Mouse (Mus musculus) cerebellum, adult 2 months (tissue): ENCODE measurements around the gene Asb16. TPM values are rescaled to one million over a fixed set of nuclear protein-coding genes. Genes with fewer than 3 reads are reported as not detected.

Experiments used
- DNase-seq, 2 experiments: peaks; one replicate each; pipeline ENCODE4 v3.0.0; 2021
- H3K27ac ChIP-seq: fragments of 200-500 bp; 2 replicates; pipeline ENCODE4 v1.5.1; 2012; ENCODE audit warnings: low read length, control low read depth, inconsistent platforms; ENCODE audit not compliant: insufficient read depth
- H3K27me3 ChIP-seq: fragments of 200-500 bp; 2 replicates; pipeline ENCODE4 v1.6.1; 2012; ENCODE audit warnings: inconsistent platforms, mild to moderate bottlenecking, low read length, moderate library complexity; ENCODE audit not compliant: control insufficient read depth, insufficient read depth
- H3K4me1 ChIP-seq: fragments of 200-500 bp; 2 replicates; pipeline ENCODE4 v1.6.1; 2011; ENCODE audit warnings: low read length; ENCODE audit not compliant: control insufficient read depth, insufficient read depth
- H3K4me3 ChIP-seq: fragments of 200-500 bp; replicated peaks from 2 replicates; pipeline ENCODE3; 2011; ENCODE audit warnings: mild to moderate bottlenecking, low read depth, low read length, control low read depth; ENCODE audit not compliant: insufficient read depth
- CTCF ChIP-seq: fragments of 200-500 bp; IDR thresholded peaks from 2 replicates; pipeline ENCODE4 v1.5.1; 2011; ENCODE audit warnings: low read depth, mild to moderate bottlenecking, control low read depth, low read length, moderate library complexity, borderline replicate concordance; ENCODE audit not compliant: insufficient read depth
- POLR2A ChIP-seq: fragments of 200-500 bp; IDR thresholded peaks from 2 replicates; pipeline ENCODE4 v1.6.1; 2011; ENCODE audit warnings: low read length, control low read depth, borderline replicate concordance; ENCODE audit not compliant: insufficient read depth
- WGBS: fragments of 180-500 bp; shearing (Covaris S2); methylation state at CpG from one replicate; pipeline ENCODE4 v1.1.7; 2018; 5-methylcytosine and 5-hydroxymethylcytosine counted together
- polyA plus RNA-seq: library from polyadenylated mRNA; depleted of rRNA; stranded (reverse); fragments of >200 nt; gene quantifications from 2 replicates; pipeline ENCODE4 v1.2.3, GENCODE M21; 2012

The Asb16 gene
- polyA plus RNA-seq, 1 experiment, result 4.0 TPM

GRCm38 (mm10) chr11:102291051-102291535 lies 22.6 kb downstream of the Asb16 start:
- Histone ChIP-seq H3K4me1 (peaks cover 11% of the 10 kb centered on the region; the same call in 1 of the 2 replicates), H3K27me3 (no peaks in the 10 kb centered on the region), H3K27ac (no peak overlapping the region), H3K4me3 (no peak overlapping the region)
- 60% methylated on average over 11 of the region's 11 CpGs for WGBS
- DNase-seq, result no peak
- TF ChIP-seq POLR2A, result no peak

DNA sequence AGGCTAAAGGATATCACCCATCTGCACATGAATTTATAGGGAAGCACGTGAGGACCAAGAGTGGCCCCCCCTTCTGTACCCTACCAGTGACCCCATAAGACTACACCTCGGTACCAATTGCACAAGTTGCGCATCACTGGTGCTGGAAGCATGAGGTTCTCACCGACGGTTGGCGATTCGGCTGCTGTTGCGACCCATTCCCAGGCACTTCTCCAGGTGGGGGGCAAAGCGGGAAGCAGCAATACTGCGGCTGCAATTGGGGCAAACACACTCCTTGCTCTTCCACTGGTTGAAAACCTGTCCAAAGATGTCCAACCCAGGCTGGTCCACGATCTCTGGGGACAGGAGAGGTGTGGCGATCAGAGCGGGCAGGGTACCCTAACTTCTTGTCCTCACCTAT lies 25.4 kb downstream of the Asb16 start:
- WGBS, result 90% methylated on average over 13 of the region's 13 CpGs
- Histone ChIP-seq H3K4me3 (no peak overlapping the region), H3K27me3 (no peaks in the 10 kb centered on the region), H3K27ac (no peak overlapping the region), H3K4me1 (peaks cover 11% of the 10 kb centered on the region; the same call in 1 of the 2 replicates)
- DNase-seq, result no peak
- TF ChIP-seq POLR2A (no peak), CTCF (no peak)

- Histone ChIP-seq H3K27me3 (no peaks in the 10 kb centered on the region), H3K4me3 (no peak overlapping the region), H3K27ac (no peak overlapping the region), H3K4me1 (peaks cover 11% of the 10 kb centered on the region; the same call in 1 of the 2 replicates)
- DNase-seq, result no peak
- TF ChIP-seq POLR2A, result no peak
- TF ChIP-seq CTCF, result no peak
- WGBS, result 71% methylated on average over 5 of the region's 5 CpGs
Observed at GRCm38 (mm10) chr11:102294416-102294815, 25.9 kb downstream of the Asb16 start.

GRCm38 (mm10) chr11:102294887-102295597 lies 26.5 kb downstream of the Asb16 start:
- H3K27ac ChIP-seq, result peak overlapping the region; percentile 15
- WGBS, result 10% methylated on average over 12 of the region's 12 CpGs
- DNase-seq, result peak; percentile 51 to 53
- peak overlapping the region; percentile 93 for H3K4me3 ChIP-seq
- TF ChIP-seq POLR2A, result no peak
- TF ChIP-seq CTCF, result peak; percentile 42; the same call in 1 of the 2 replicates
- H3K27me3 ChIP-seq, result no peaks in the 10 kb centered on the region
- peaks cover 11% of the 10 kb centered on the region; the same call in 1 of the 2 replicates for H3K4me1 ChIP-seq

DNA sequence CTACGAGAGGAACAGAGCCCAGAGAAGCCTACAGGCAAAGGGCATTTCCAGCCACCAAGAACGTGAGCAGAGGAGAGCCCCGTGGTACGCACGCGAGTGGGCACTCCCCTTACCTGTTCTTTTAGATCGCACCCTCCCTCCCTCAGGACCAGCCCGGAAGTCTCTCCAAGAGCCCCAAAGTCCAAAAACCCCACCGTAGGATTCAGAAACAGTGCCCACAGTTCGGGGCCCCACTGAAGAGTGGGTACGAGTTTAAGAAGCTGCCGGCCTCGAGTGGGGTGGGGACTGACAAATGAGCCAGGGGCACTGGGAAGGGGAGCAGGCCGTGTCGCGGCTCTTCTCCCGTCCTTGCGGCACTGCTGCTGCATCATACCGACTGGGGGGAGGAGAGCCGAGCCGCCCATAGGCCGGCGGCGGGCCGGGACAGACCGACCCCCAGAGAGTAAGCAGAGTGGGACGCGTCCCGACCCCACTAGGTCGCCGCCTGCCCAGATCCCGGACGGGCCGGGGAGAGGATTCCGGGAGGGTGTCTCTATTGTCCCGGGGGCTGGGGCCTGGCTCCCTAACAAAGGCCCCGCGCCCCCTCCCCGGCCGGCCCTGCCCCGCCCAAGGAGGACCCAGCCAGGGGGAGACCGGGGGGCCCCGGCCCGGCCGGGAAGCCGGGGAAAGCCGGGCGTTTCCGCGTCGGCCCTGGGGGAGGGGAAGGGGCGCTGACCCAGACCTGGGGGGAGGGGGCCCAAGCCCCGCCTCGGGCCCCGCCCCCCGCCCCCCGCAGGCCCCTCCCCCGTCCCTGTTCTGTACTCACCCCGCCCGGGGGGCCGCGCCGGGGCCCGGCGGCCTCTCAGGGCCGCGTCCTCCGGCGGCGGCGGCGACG lies 27.3 kb downstream of the Asb16 start:
- H3K4me3 ChIP-seq, result peak overlapping the region; percentile 93
- peak; percentile 45 to 56 for DNase-seq
- TF ChIP-seq POLR2A, result no peak
- no peak for TF ChIP-seq CTCF
- peaks cover 11% of the 10 kb centered on the region; the same call in 1 of the 2 replicates for H3K4me1 ChIP-seq
- H3K27me3 ChIP-seq, result no peaks in the 10 kb centered on the region
- peak overlapping the region; percentile 15 for H3K27ac ChIP-seq
- WGBS, result 1% methylated on average over 58 of the region's 73 CpGs

GRCm38 (mm10) chr11:102296491-102297472 lies 28.2 kb downstream of the Asb16 start, which contains the start of gene Atxn7l3:
Gene Atxn7l3, minus strand, starts transcription at chr11:102296631.
- WGBS, result under 1% methylated on average over 76 of the region's 125 CpGs
- H3K27ac ChIP-seq, result peak within 1 kb of the TSS; percentile 88
- TF ChIP-seq POLR2A (peak; percentile 72; the same call in 1 of the 2 replicates), CTCF (no peak)

More at GRCm38 (mm10) chr11:102296491-102297472, 28.2 kb downstream of the Asb16 start, which contains the start of gene Atxn7l3:
- Histone ChIP-seq H3K4me3 (peak within 1 kb of the TSS; percentile 93), H3K27me3 (no peaks in the 10 kb centered on the region), H3K4me1 (peaks cover 11% of the 10 kb centered on the region; the same call in 1 of the 2 replicates)
- peak; percentile 97 to 99 for DNase-seq
